Mouse (Mus musculus): ENCODE measurements around the gene Tfdp2. TPM values are rescaled to one million over a fixed set of nuclear protein-coding genes. Genes with fewer than 3 reads are reported as not detected.

The Tfdp2 gene
- polyA plus RNA-seq, 1 experiment from 2014 or later = 37.8 TPM

DNA sequence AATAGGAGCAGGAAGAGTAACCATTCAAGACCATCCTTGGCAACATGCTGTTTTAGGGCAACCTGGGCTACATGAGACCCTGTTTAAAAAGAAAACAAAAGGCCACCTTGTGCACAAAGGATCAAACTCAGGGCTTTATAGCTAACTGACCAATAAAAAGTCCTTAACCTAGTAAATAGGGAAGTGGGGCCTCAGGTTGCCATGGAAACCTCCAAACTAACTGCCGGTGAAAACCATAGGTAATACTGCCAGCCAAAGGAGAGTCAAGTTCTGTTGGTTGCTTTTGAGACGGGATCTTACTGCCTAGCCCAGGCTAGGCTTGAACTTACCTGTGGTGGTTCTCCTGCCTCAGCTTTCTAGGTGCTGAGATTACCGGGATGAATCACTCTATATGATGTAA, 25.5 kb upstream of the Tfdp2 start:
- Histone ChIP-seq H3K9me3 (replicated peaks; ENCODE audit: control insufficient read depth, low read length) (no peaks in the 10 kb centered on the region), H3K9ac (ENCODE audit: low read length) (no peak overlapping the region), H3K4me1 (ENCODE audit: control insufficient read depth, insufficient read depth, low read length) (no peaks in the 10 kb centered on the region), H3K27me3 (replicated peaks; ENCODE audit: control insufficient read depth, insufficient read depth, low read length) (no peaks in the 10 kb centered on the region), H3K36me3 (ENCODE audit: control insufficient read depth, insufficient read depth, low read length) (no peaks in the 10 kb centered on the region), H3K4me3 (ENCODE audit: low read depth, low read length) (no peak overlapping the region), H3K27ac (ENCODE audit: low read depth, low read length) (no peak overlapping the region), H3K4me2 (ENCODE audit: low read length) (no peak overlapping the region)
- ATAC-seq (no peak), DNase-seq (ENCODE audit: low spot score) (no peak)
- 49% methylated on average over 3 of the region's 3 CpGs for whole genome bisulfite sequencing

DNA sequence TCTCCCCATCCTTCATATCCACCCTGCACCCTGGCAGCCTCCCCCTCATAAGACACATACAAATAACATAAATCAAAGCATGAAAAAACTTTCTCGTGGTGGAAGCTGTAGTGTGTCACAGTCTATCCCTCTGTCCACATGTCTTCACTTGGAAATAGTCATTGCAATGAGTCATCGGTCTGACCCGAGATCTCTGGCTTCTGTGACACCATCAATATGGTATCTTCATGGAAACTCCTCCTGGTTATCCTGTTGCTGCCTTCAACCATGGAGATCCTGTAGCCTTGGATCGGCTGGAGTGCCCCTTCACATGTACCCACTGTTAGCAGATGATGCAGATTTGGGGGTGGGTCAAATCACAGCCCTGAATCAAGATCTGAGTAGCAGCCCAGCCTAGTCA, 11.2 kb upstream of the Tfdp2 start:
- no peaks in the 10 kb centered on the region for H3K27me3 ChIP-seq (replicated peaks; ENCODE audit: control insufficient read depth, insufficient read depth, low read length)
- H3K9me3 ChIP-seq (replicated peaks; ENCODE audit: control insufficient read depth, low read length) = no peaks in the 10 kb centered on the region
- no peak overlapping the region for H3K4me2 ChIP-seq (ENCODE audit: low read length)
- H3K4me3 ChIP-seq (ENCODE audit: low read depth, low read length) = no peak overlapping the region
- no peak for DNase-seq (ENCODE audit: low spot score)
- no peaks in the 10 kb centered on the region for H3K4me1 ChIP-seq (ENCODE audit: control insufficient read depth, insufficient read depth, low read length)
- no peaks in the 10 kb centered on the region for H3K36me3 ChIP-seq (ENCODE audit: control insufficient read depth, insufficient read depth, low read length)
- no peak overlapping the region for H3K27ac ChIP-seq (ENCODE audit: low read depth, low read length)
- ATAC-seq = no peak
- no peak overlapping the region for H3K9ac ChIP-seq (ENCODE audit: low read length)
- WGBS = 91% methylated on average over 4 of the region's 4 CpGs

DNA sequence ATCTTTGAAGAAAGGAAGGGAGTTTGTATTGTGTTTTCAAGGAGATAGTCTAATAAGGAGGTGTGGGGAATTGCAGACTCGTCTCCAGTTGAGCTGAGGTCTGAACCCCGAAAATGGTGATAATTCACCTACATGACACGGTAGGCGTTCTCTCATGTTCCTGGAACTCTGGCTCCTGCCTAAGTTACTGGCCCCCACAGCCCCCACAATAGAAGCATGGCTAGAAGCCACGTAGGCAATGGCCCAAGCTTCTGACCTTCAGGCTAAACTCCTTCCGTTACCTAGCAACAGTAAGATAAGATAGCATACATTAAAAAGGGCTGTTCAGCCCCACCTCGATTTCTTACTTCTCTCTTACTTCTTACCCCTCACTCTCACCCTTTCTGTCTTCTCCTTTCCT, 9.4 kb upstream of the Tfdp2 start:
- Histone ChIP-seq H3K9me3 (replicated peaks; ENCODE audit: control insufficient read depth, low read length) (no peaks in the 10 kb centered on the region), H3K27me3 (replicated peaks; ENCODE audit: control insufficient read depth, insufficient read depth, low read length) (no peaks in the 10 kb centered on the region), H3K27ac (ENCODE audit: low read depth, low read length) (no peak overlapping the region), H3K36me3 (ENCODE audit: control insufficient read depth, insufficient read depth, low read length) (no peaks in the 10 kb centered on the region), H3K9ac (ENCODE audit: low read length) (no peak overlapping the region), H3K4me2 (ENCODE audit: low read length) (no peak overlapping the region), H3K4me3 (ENCODE audit: low read depth, low read length) (no peak overlapping the region), H3K4me1 (ENCODE audit: control insufficient read depth, insufficient read depth, low read length) (no peaks in the 10 kb centered on the region)
- ATAC-seq (no peak), DNase-seq (ENCODE audit: low spot score) (no peak)
- 76% methylated on average over 7 of the region's 7 CpGs for WGBS

DNA sequence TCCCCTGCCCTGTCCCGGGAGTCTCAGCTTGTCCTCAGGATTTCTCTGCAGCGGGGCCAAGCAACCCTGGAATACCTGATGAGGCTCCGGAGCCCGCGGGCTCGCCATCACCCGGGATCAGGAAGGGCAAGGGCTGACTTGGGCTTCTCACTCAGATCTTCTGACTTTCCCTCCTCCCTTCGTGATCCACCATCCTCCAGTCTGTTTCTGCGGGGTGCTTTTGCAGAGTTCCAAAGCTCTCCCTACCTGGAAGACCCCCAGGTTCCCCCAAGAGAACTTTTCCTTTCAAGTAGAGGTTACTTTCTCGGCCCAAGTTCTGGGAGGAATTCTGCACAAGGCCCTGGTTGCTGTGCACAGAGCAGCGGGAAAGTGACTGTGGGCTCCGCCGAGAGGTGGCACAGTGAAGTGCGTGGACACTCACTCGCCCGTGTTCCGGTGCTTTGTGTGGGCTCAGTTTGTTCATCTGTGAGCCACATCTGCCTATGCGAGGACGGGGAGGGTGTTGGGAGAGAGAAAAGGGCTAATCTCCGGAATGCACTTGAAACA, 634 bp downstream of the Tfdp2 start:
- no peaks in the 10 kb centered on the region for H3K27me3 ChIP-seq (replicated peaks; ENCODE audit: control insufficient read depth, insufficient read depth, low read length)
- WGBS = 0% methylated on average over 19 of the region's 20 CpGs
- no peak for ATAC-seq
- peak overlapping the region; percentile 80 for H3K9ac ChIP-seq (ENCODE audit: low read length)
- H3K4me2 ChIP-seq (ENCODE audit: low read length) = peak overlapping the region; percentile 97
- H3K9me3 ChIP-seq (replicated peaks; ENCODE audit: control insufficient read depth, low read length) = no peaks in the 10 kb centered on the region
- peak overlapping the region; percentile 48 for H3K27ac ChIP-seq (ENCODE audit: low read depth, low read length)
- peaks cover 8% of the 10 kb centered on the region; the same call in 1 of the 2 replicates for H3K4me1 ChIP-seq (ENCODE audit: control insufficient read depth, insufficient read depth, low read length)
- H3K36me3 ChIP-seq (ENCODE audit: control insufficient read depth, insufficient read depth, low read length) = no peaks in the 10 kb centered on the region
- H3K4me3 ChIP-seq (ENCODE audit: low read depth, low read length) = peak overlapping the region; percentile 79
- DNase-seq (ENCODE audit: low spot score) = peak; percentile 56

DNA sequence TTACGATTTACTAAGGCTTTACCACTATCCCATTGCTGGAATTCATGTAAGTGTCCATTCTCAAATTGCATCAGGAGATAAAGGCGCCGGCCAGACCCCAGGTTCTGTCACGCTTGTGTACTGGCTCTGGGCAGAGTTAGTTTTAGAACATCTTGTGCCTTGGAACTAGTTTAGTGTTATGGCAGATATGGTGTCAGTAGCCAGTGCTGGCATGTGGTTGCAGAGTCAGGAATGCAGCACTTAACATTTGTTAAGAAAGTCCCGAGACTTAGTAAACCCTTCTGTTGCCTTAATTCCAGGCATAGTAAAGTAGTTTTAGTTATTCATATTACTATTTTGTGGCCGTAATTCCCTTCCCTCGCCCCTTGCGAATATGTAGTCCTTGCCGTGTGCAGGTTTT, 1.7 kb downstream of the Tfdp2 start:
- Histone ChIP-seq H3K27ac (ENCODE audit: low read depth, low read length) (no peak overlapping the region), H3K27me3 (replicated peaks; ENCODE audit: control insufficient read depth, insufficient read depth, low read length) (no peaks in the 10 kb centered on the region), H3K4me1 (ENCODE audit: control insufficient read depth, insufficient read depth, low read length) (peaks cover 8% of the 10 kb centered on the region; the same call in 1 of the 2 replicates), H3K9me3 (replicated peaks; ENCODE audit: control insufficient read depth, low read length) (no peaks in the 10 kb centered on the region), H3K4me3 (ENCODE audit: low read depth, low read length) (0 out of 2 replicates have a peak overlapping the region, but pooled peaks have one; percentile 79), H3K4me2 (ENCODE audit: low read length) (peak overlapping the region; percentile 97), H3K36me3 (ENCODE audit: control insufficient read depth, insufficient read depth, low read length) (no peaks in the 10 kb centered on the region), H3K9ac (ENCODE audit: low read length) (0 out of 2 replicates have a peak overlapping the region, but pooled peaks have one; percentile 17)
- DNase-seq (ENCODE audit: low spot score) = no peak
- 77% methylated on average over 9 of the region's 9 CpGs for WGBS
- no peak for ATAC-seq

DNA sequence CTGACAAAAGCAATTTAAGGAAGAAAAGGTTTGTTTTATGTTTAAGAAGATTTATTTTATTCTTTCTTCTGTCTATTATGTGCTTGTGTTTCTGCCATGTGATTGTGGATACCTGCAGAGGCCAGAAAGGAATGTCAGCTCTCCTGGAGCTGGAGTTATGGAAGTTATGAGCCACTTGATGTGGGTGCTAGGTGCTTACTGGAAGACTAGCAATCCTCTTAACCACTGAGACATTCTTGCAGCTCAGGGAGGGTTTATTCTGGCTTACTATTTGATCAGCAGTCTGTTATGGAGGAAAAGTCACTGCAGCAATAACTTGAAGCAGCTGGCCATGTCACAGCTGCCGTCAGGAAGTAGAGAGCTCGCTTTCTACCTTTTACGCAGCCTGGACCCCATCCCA, 7.6 kb downstream of the Tfdp2 start:
- H3K4me3 ChIP-seq (ENCODE audit: low read depth, low read length) = no peak overlapping the region
- H3K9me3 ChIP-seq (replicated peaks; ENCODE audit: control insufficient read depth, low read length) = no peaks in the 10 kb centered on the region
- 92% methylated on average over 3 of the region's 3 CpGs for WGBS

DNA sequence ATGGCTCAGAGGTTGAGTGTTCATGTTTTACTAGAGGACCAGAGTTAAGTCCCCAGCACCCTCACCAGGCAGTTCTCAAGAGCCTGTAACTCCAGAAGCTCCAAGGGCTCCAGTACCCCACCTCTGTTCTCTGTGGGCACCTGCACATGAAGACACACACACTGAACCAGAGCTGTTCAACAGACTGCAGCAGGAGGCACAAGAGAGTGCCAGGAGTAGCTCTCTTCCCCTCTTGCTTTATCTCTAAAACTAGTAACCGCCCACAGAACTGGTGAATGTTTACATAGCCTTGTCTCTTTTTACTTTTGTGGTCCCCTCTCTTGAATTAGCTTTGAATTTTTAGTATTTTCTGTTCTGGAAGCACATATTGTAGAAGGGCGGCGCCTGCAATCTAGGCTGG, 11.4 kb downstream of the Tfdp2 start:
- no peak overlapping the region for H3K4me3 ChIP-seq (ENCODE audit: low read depth, low read length)
- no peak overlapping the region for H3K9ac ChIP-seq (ENCODE audit: low read length)
- ATAC-seq (no peak), DNase-seq (ENCODE audit: low spot score) (no peak)
- 100% methylated on average over 3 of the region's 3 CpGs for WGBS
- no peak overlapping the region for H3K4me2 ChIP-seq (ENCODE audit: low read length)
- no peak overlapping the region for H3K27ac ChIP-seq (ENCODE audit: low read depth, low read length)
- no peaks in the 10 kb centered on the region for H3K4me1 ChIP-seq (ENCODE audit: control insufficient read depth, insufficient read depth, low read length)
- no peaks in the 10 kb centered on the region for H3K9me3 ChIP-seq (replicated peaks; ENCODE audit: control insufficient read depth, low read length)
- no peaks in the 10 kb centered on the region for H3K27me3 ChIP-seq (replicated peaks; ENCODE audit: control insufficient read depth, insufficient read depth, low read length)
- H3K36me3 ChIP-seq (ENCODE audit: control insufficient read depth, insufficient read depth, low read length) = no peaks in the 10 kb centered on the region

More for the DNA sequence above, 7.6 kb downstream of the Tfdp2 start:
- Histone ChIP-seq H3K36me3 (ENCODE audit: control insufficient read depth, insufficient read depth, low read length) (no peaks in the 10 kb centered on the region), H3K9ac (ENCODE audit: low read length) (no peak overlapping the region), H3K4me1 (ENCODE audit: control insufficient read depth, insufficient read depth, low read length) (no peaks in the 10 kb centered on the region), H3K27ac (ENCODE audit: low read depth, low read length) (no peak overlapping the region), H3K27me3 (replicated peaks; ENCODE audit: control insufficient read depth, insufficient read depth, low read length) (no peaks in the 10 kb centered on the region), H3K4me2 (ENCODE audit: low read length) (no peak overlapping the region)
- DNase-seq (ENCODE audit: low spot score) (no peak), ATAC-seq (no peak)

DNA sequence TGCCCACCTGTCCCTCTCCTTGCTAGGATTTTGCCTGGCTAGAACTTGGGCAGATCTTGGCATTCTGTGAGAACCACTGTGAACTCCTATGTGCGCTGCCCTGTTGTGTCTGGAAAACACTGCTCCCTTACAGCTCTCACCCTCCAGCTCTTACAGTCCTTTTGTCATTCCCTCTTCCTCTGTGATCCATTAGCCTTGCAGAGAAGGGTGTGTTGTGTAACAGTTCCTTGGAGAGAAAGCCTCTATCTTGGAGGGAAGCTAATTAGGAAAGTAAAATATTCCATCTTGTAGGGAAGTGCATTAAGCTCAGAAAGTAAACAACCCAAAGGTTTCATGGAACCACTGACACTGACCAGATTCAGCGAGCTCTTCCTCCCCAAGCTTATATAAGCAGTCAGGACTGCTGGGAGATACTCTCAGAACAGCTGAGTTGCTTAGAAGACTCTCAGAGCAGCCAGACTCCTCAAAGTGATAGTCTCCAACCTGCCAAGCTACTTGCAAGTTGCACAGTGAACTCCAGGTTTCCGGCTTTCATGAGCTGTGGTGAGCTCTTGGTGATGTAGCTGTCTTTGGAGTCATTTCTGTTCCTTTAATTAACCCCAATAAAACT, 17.1 kb downstream of the Tfdp2 start:
- Histone ChIP-seq H3K4me3 (ENCODE audit: low read depth, low read length) (no peak overlapping the region), H3K4me1 (ENCODE audit: control insufficient read depth, insufficient read depth, low read length) (no peaks in the 10 kb centered on the region), H3K27me3 (replicated peaks; ENCODE audit: control insufficient read depth, insufficient read depth, low read length) (no peaks in the 10 kb centered on the region), H3K9me3 (replicated peaks; ENCODE audit: control insufficient read depth, low read length) (no peaks in the 10 kb centered on the region), H3K36me3 (ENCODE audit: control insufficient read depth, insufficient read depth, low read length) (no peaks in the 10 kb centered on the region), H3K4me2 (ENCODE audit: low read length) (no peak overlapping the region), H3K9ac (ENCODE audit: low read length) (no peak overlapping the region), H3K27ac (ENCODE audit: low read depth, low read length) (no peak overlapping the region)
- DNase-seq (ENCODE audit: low spot score) = no peak
- WGBS = 91% methylated on average over 3 of the region's 3 CpGs
- ATAC-seq = no peak

DNA sequence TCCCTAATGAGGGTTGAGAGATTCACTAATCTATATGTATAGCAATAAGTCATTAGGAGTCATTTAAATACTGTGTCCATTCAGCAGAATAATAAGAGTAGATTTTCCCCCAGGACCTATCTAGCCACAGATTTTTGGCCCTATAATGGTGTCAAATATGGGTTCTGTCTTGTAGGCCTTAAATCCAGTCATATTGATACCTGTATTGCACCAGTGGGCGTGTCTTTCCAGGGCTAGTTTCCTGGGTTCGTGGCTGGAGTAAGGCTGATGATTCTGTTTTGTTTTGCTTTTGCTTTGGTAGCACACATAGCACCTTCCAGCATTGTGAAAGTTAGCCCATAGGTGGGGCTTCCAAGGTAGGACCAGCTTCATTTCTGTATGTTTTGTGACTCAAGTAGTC, 18.1 kb downstream of the Tfdp2 start:
- no peak for DNase-seq (ENCODE audit: low spot score)
- WGBS = 95% methylated on average over 2 of the region's 2 CpGs

More for the DNA sequence above, 18.1 kb downstream of the Tfdp2 start:
- no peaks in the 10 kb centered on the region for H3K36me3 ChIP-seq (ENCODE audit: control insufficient read depth, insufficient read depth, low read length)
- H3K9ac ChIP-seq (ENCODE audit: low read length) = no peak overlapping the region
- H3K27me3 ChIP-seq (replicated peaks; ENCODE audit: control insufficient read depth, insufficient read depth, low read length) = no peaks in the 10 kb centered on the region
- H3K4me3 ChIP-seq (ENCODE audit: low read depth, low read length) = no peak overlapping the region
- H3K4me2 ChIP-seq (ENCODE audit: low read length) = no peak overlapping the region
- H3K4me1 ChIP-seq (ENCODE audit: control insufficient read depth, insufficient read depth, low read length) = no peaks in the 10 kb centered on the region
- no peak overlapping the region for H3K27ac ChIP-seq (ENCODE audit: low read depth, low read length)
- ATAC-seq = no peak
- H3K9me3 ChIP-seq (replicated peaks; ENCODE audit: control insufficient read depth, low read length) = no peaks in the 10 kb centered on the region
